Mouse (Mus musculus) liver, embryonic 14.5 days (tissue): ENCODE results near the gene Zfp598. TPM values are rescaled to one million over a fixed set of nuclear protein-coding genes. Genes with fewer than 3 reads are reported as not detected.

Experiments used
- ATAC-seq: fragments of 200-750 bp; cut with Nextera tagmentation; 2 replicates; pipeline ENCODE4 v1.8.0; 2017; ENCODE audit warnings: moderate number of reproducible peaks, mild to moderate bottlenecking, moderate library complexity; ENCODE audit not compliant: insufficient read depth
- DNase-seq, 3 experiments: peaks; one replicate each; pipeline ENCODE4 v3.0.0-alpha.2; 2012 to 2013; ENCODE audit warnings: low read depth in 3 of 3, low spot score in 3 of 3
- H3K27ac ChIP-seq: fragments of 300-500 bp; sonication (generic); 2 replicates; pipeline ENCODE4 v1.5.1; 2014; ENCODE audit warnings: moderate library complexity, mild to moderate bottlenecking, control low read depth, inconsistent platforms
- H3K27me3 ChIP-seq: fragments of 300-500 bp; sonication (generic); 2 replicates; pipeline ENCODE4 v1.6.1; 2014; ENCODE audit warnings: mild to moderate bottlenecking, low read length, moderate library complexity; ENCODE audit not compliant: control insufficient read depth, insufficient read depth
- H3K36me3 ChIP-seq: fragments of 300-500 bp; sonication (generic); replicated peaks from 2 replicates; pipeline ENCODE4 v1.6.1; 2014; ENCODE audit warnings: low read depth; ENCODE audit not compliant: control insufficient read depth, insufficient read depth
- H3K4me1 ChIP-seq, 2 experiments: fragments of 200-500 bp in 1 of 2; fragments of 300-500 bp in 1 of 2; sonication (generic) in 1 of 2; replicated peaks; 2 replicates each; pipeline ENCODE4 v1.6.1; 2012 to 2014; ENCODE audit warnings: antibody characterized with exemption in 1 of 2, inconsistent platforms in 1 of 2, low read length in 1 of 2; ENCODE audit not compliant: control insufficient read depth in 2 of 2, insufficient read depth in 2 of 2
- H3K4me2 ChIP-seq: fragments of 300-500 bp; sonication (generic); 2 replicates; pipeline ENCODE4 v1.6.1; 2014; ENCODE audit warnings: low read depth, mild to moderate bottlenecking, control low read depth, moderate library complexity
- H3K4me3 ChIP-seq, 2 experiments: fragments of 200-500 bp in 1 of 2; fragments of 300-500 bp in 1 of 2; sonication (generic) in 1 of 2; 2 replicates each; pipeline ENCODE4 v1.5.1; 2012 to 2014; ENCODE audit warnings: low read depth in 2 of 2, low read length in 2 of 2, mild to moderate bottlenecking in 2 of 2, control low read depth in 1 of 2, inconsistent platforms in 1 of 2, moderate library complexity in 1 of 2; ENCODE audit not compliant: insufficient read depth in 1 of 2
- H3K9ac ChIP-seq: fragments of 300-500 bp; sonication (generic); replicated peaks from 2 replicates; pipeline ENCODE4 v1.6.1; 2014; ENCODE audit warnings: mild to moderate bottlenecking, control low read depth, moderate library complexity
- H3K9me3 ChIP-seq: fragments of 300-500 bp; sonication (generic); 2 replicates; pipeline ENCODE4 v1.6.1; 2016; ENCODE audit warnings: low read length, mixed read lengths; ENCODE audit not compliant: control insufficient read depth
- CTCF ChIP-seq: IDR thresholded peaks from 2 replicates; pipeline ENCODE4 v1.5.1; 2016; ENCODE audit warnings: antibody characterized with exemption, low read depth, control low read depth
- EP300 ChIP-seq: IDR thresholded peaks from 2 replicates; pipeline ENCODE4 v1.6.1; 2016; ENCODE audit warnings: antibody characterized with exemption, low read depth
- WGBS: fragments of 180-500 bp; shearing (Covaris S2); extraction: QIAGEN DNeasy Blood & Tissue Kit; methylation state at CpG from one replicate; pipeline ENCODE4 v1.1.7; 2014; ENCODE audit not compliant: insufficient replicate concordance; 5-methylcytosine and 5-hydroxymethylcytosine counted together
- polyA plus RNA-seq, 2 experiments: library from polyadenylated mRNA; depleted of rRNA in 1 of 2; stranded (reverse) in 1 of 2; unstranded in 1 of 2; fragments of >200 nt; fragmentation: Nextera tagmentation in 1 of 2; extraction: Ambion mirVana in 1 of 2; gene quantifications; 2 replicates each; pipeline versions ENCODE4 v1.2.1 to v1.2.3; 2012 to 2014

Gene Zfp598
- polyA plus RNA-seq, 2 experiments, result 10.7 to 23.8 TPM

GRCm38 (mm10) chr17:24646381-24646780 is 23.1 kb upstream of the Zfp598 start:
- DNase-seq (no peak), ATAC-seq (no peak)
- Histone ChIP-seq H3K4me2 (no peak overlapping the region), H3K4me1 (peaks cover 0 to 16% of the 10 kb centered on the region in 2 experiments; a peak in 3 of 4 replicates), H3K27ac (no peak overlapping the region), H3K9me3 (no peaks in the 10 kb centered on the region), H3K4me3 (no peak overlapping the region), H3K27me3 (peaks cover 29% of the 10 kb centered on the region), H3K9ac (no peak overlapping the region), H3K36me3 (no peaks in the 10 kb centered on the region)
- 59% methylated on average over 4 of the region's 4 CpGs for WGBS
- TF ChIP-seq EP300, result no peak
- TF ChIP-seq CTCF, result no peak

DNA sequence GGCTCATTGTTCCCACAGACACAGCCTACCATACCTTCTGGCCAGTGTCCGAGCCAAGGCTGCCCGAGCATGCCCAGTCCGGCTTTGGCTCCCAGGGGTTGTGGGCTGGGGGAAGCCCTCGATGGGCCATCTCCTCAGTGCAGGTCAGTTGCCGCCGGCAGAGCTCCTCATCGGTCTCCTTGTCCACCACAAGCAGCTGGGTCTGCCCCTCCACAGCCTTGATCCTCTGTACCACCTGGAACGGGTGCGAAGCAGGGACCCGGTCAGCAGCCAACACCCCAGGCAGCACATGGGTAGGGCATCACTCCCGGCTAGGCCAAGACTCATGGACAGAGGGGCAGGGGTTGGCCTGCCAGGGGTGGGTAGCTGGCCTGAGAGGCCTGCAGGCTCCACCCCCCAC is 22.0 kb upstream of the Zfp598 start:
- no peak overlapping the region for H3K4me2 ChIP-seq
- H3K4me3 ChIP-seq, result no peak overlapping the region
- H3K9me3 ChIP-seq, result no peaks in the 10 kb centered on the region
- DNase-seq (no peak), ATAC-seq (no peak)
- peaks cover 0 to 16% of the 10 kb centered on the region in 2 experiments; a peak in 3 of 4 replicates for H3K4me1 ChIP-seq
- H3K9ac ChIP-seq, result no peak overlapping the region
- no peak overlapping the region for H3K27ac ChIP-seq
- no peaks in the 10 kb centered on the region for H3K36me3 ChIP-seq
- 62% methylated on average over 11 of the region's 11 CpGs for WGBS
- TF ChIP-seq EP300, result no peak
- TF ChIP-seq CTCF, result no peak
- peaks cover 33% of the 10 kb centered on the region for H3K27me3 ChIP-seq

- no peak overlapping the region; a peak in 1 of 4 replicates for H3K4me3 ChIP-seq
- H3K27me3 ChIP-seq, result peaks cover 33% of the 10 kb centered on the region
- TF ChIP-seq EP300 (no peak), CTCF (no peak)
- no peak overlapping the region for H3K9ac ChIP-seq
- H3K4me2 ChIP-seq, result peak overlapping the region; percentile 51
- H3K36me3 ChIP-seq, result no peaks in the 10 kb centered on the region
- H3K9me3 ChIP-seq, result no peaks in the 10 kb centered on the region
- ATAC-seq, result no peak
- WGBS, result 65% methylated on average over 10 of the region's 10 CpGs
- no peak for DNase-seq
- peaks cover 0 to 15% of the 10 kb centered on the region in 2 experiments; a peak in 3 of 4 replicates for H3K4me1 ChIP-seq
- no peak overlapping the region for H3K27ac ChIP-seq
Measured at GRCm38 (mm10) chr17:24648731-24649377, 20.6 kb upstream of the Zfp598 start.

DNA sequence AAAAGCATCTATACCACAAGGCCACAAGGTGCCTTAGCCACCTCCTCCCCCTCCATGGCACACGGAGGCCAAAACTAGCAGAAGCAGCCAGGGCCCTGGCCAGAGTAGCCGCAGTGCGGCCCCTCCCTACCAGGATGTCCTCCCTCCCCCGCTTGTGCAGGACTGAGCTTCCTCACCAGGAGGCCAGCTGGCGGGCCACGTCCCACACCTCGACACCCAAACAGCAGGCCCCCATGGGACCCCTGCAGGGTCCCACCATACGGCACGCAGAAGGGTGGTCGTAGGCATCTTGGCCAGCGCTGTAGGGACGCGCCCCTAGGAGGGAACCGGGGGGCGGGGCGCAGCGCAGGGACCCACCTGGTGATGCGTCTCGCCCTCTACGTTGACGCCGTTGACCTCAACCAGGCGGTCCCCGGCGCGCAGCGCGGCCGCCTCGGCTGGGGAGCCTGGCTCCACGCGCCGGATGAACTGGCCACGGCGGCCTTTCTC is 19.9 kb upstream of the Zfp598 start:
- H3K9me3 ChIP-seq, result no peaks in the 10 kb centered on the region
- H3K4me1 ChIP-seq, result peaks cover 0 to 12% of the 10 kb centered on the region in 2 experiments; a peak in 3 of 4 replicates
- H3K36me3 ChIP-seq, result no peaks in the 10 kb centered on the region
- H3K4me3 ChIP-seq, result peak overlapping the region; percentile 51 to 62
- H3K4me2 ChIP-seq, result peak overlapping the region; percentile 51
- ATAC-seq (0 out of 2 replicates have a peak, but pooled peaks have one; percentile 6), DNase-seq (no peak)
- 1% methylated on average over 34 of the region's 35 CpGs for WGBS
- no peak overlapping the region; the same call in 1 of the 2 replicates for H3K9ac ChIP-seq
- no peak overlapping the region for H3K27ac ChIP-seq
- peaks cover 33% of the 10 kb centered on the region for H3K27me3 ChIP-seq
- TF ChIP-seq EP300, result no peak

- ATAC-seq (peak; percentile 48; the same call in 1 of the 2 replicates), DNase-seq (no peak)
- WGBS, result under 1% methylated on average over 41 of the region's 41 CpGs
- no peak for TF ChIP-seq EP300
- TF ChIP-seq CTCF, result no peak
- Histone ChIP-seq H3K27ac (no peak within 1 kb of the TSS), H3K4me2 (peak within 1 kb of the TSS; percentile 51), H3K9ac (no peak within 1 kb of the TSS; the same call in 1 of the 2 replicates), H3K36me3 (no peaks in the 10 kb centered on the region), H3K4me3 (peak within 1 kb of the TSS; percentile 51 to 62), H3K4me1 (peaks cover 0 to 8% of the 10 kb centered on the region in 2 experiments; a peak in 2 of 4 replicates), H3K9me3 (no peaks in the 10 kb centered on the region), H3K27me3 (peaks cover 33% of the 10 kb centered on the region)
Measured at GRCm38 (mm10) chr17:24650070-24650616, 19.3 kb upstream of the Zfp598 start, which contains the start of gene Slc9a3r2. Slc9a3r2 (minus strand) TSS chr17:24650327.
